Mouse (Mus musculus) urinary bladder, postnatal 25 days (tissue): Measurements from ENCODE around the gene Trim54.

Experiments
- DNase-seq: peaks from one replicate; pipeline ENCODE4 v3.0.0; 2022; ENCODE audit warnings: low spot score

Trim54 gene

GRCm38 (mm10) chr5:31105814-31106335, 10.6 kb upstream of the Trim54 start, which contains the start of gene Dnajc5g:
TSS of gene Dnajc5g (plus strand) at chr5:31106285.
- DNase-seq = no peak

- DNase-seq = no peak
Measured at GRCm38 (mm10) chr5:31108000-31108490, 8.5 kb upstream of the Trim54 start, which contains the start of gene Slc30a3. TSS of gene Slc30a3 (minus strand) at chr5:31108237.

GRCm38 (mm10) chr5:31110781-31111180, 5.7 kb upstream of the Trim54 start:
- DNase-seq = no peak

- no peak for DNase-seq
Measured at GRCm38 (mm10) chr5:31116912-31117311, 400 bp downstream of the Trim54 start.

DNA sequence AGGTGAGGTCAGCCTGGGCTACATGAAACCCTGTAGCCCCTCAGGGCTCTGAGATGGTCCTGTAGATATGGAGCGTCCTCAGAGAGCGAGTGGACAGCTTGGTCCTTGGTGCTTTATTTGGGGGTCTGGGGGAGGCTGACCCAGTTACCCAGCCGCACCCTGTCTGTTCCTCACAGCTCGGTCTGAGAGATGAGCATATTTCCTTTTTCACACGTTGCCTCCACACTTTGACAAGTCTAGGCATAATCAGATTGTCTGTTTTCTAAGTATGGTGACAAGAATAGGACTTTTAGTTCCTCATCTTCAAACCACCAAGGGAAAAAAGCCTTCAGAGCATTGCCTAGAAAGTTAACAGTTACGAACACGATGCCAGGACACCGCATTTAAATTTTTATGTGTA, 4.6 kb downstream of the Trim54 start:
- no peak for DNase-seq

DNA sequence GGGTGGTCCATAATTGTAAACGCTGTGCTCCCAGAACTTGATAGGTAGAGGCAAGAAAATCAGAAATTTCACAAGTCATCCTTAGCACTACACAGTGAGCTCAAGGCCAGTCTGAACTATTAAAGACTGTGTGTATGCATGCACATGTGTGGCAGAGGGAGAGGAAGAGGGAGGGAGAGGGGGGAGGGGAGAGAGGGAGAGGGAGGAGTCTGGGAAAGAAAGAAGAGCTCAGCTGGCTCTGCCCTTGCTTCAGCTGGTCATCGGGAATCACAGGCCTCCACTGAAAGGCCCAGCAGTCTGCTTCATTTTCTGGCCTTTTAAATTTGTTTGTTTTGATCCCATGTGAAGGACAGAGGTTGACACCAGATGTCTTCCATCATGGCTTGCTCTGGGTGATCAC, 7.0 kb downstream of the Trim54 start:
- no peak for DNase-seq

DNA sequence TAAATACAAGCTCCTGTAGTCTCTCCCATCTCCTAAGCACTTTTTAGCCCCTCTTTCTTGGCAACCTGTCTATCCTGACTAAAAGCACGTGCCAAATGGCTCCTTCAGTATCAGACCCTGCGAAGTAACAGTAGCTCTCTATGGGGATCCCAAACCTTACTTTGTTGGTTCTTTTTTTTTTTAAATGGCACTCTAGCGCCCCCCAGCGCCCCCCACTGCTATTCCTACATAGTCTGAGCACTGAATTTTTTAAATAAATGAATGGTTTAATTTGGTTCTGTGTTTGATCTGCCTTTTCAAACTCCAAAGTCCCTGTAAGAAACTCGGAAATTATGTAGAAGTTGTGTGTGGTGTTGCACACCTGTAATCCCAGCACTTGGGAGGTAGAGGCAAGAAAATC, 9.5 kb downstream of the Trim54 start:
- DNase-seq = no peak

- no peak for DNase-seq
Measured at GRCm38 (mm10) chr5:31136730-31137424, 20.4 kb downstream of the Trim54 start.

DNA sequence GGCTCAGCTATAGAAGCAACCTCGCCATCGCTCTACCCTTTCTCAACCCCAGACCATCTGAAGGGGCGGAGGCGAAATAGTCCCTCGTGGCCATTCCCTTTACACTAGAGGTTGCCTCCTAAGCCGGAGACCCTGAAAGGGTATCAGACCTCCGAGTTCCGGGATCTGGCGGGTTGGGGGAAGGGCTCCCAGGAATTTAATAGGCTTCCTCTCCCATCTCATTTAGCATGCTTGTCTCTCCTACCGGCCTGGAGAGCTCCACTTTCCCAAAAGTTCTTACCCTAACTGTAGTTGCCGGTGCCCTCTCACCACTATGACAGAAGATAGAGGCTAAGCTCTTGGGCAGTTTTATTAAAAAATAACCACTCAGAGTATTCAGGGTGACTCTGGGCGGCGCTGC, 21.1 kb downstream of the Trim54 start:
- DNase-seq = no peak

GRCm38 (mm10) chr5:31138241-31138967, 21.9 kb downstream of the Trim54 start, which contains the start of gene Ucn:
TSS of gene Ucn (minus strand) at chr5:31138829.
- DNase-seq = no peak

DNA sequence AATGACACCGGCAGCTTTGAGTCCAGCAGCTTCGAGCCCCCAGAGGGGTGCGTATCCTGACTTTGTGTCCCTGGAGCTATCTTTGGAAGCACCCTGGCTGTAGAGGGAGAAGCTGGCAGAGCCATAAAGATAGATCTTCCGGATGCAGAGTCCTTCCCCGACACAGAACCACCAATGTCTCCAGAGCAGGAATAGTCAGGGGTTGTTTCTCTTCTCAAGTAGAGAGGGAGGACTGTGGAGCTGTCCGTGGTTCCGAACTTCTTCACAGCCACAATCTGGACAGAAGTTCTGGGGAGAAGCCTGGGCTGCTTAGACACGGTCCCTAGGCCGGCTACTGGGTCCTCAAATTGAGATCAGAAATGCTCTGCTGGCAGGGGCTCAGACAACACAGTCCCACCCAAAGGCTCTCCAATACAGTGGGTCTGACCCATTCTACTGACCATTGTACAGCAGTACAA, 22.5 kb downstream of the Trim54 start:
- DNase-seq = no peak

GRCm38 (mm10) chr5:31149781-31150180, 33.3 kb downstream of the Trim54 start:
- DNase-seq = no peak

DNA sequence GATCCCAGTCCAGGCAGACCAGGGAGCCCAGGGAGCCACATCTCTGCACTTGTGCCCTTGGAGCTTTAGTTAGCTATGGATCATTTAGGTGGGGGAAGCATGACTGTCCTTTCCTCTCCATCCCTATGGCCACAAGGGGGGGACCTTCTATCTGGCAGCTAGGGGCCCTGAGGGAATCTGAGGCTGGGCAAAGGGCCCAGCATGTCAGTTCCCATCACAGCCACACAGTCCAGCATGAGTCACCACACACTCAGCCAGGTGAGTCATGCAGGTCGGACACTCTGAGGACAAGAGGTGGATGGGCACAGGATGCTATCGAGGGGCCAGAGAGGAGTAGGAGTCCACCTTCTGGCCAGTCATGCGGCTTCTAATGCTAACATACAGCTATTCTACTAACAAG, 35.2 kb downstream of the Trim54 start:
- DNase-seq = peak; percentile 26

DNA sequence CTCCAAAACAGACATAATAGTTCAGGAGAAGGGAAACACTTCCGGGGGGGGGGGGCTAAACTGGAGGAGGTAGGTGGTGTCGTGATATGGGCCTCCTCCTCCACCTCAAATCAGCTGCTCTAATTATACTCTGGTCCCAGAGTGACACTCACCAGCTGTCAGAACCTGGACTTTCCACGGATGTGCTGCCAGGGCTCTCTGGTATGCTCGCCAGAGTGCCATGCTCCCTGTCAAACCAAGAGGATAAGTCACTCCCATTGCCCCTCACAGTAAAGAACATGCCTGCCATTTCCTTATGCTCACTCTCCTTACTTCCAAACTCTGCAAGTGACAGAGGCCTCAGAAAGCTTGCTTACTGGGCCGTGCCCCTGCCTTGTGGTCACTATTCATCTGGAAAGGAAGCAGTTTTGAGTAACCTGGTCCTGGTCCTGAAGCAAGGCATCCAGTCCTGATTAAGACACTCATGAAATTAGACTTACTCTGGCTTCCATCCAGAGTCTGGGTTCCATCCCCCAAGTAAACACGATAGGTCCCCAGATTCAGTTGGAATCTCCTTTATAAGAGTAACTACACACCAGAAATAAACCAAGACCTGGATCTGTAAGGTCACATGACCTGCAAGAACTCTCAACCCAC, 37.1 kb downstream of the Trim54 start:
- DNase-seq = no peak

DNA sequence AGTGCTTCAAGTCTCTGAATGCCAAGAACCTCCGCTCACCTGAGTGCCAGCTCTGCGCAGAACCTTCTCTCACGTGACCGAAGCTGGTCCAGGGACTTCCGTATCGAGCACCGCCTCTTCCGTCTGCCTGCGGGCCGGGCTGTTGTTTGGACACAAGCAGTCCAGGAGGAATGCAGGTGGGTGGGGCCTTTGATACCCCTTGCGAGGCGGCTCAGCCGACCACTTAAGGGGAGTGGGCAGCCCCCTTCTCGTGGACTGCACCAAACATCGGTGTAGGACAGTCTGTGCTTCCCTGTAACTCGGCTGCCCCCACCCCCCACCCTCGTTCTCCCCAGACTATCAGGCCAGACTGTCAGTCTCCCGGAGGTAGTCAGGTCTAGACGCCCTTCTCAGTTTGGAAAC, 37.6 kb downstream of the Trim54 start, which contains the start of gene Mpv17:
Gene Mpv17, minus strand, starts transcription at position 100 of the 402 bp plus-strand sequence.
- peak; percentile 71 for DNase-seq

DNA sequence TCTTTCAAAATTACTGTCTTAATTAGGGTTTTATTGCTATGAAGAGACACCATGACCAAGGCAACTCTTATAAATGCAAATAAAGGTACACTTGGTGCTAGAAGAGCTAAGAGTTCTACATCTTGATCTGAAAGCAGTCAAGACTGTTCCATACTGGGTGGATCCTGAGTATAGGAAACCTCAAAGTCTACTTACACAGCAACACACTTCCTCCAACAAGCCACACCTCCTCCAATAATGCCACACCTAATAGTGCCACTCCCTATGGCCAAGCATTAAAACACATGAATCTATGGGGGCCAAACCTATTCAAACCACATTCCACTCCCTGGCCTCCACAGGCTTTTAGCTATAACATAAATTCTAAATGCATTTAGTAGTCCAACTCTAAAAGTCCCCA, 46.0 kb downstream of the Trim54 start:
- no peak for DNase-seq

GRCm38 (mm10) chr5:31164878-31165277, 48.4 kb downstream of the Trim54 start:
- no peak for DNase-seq

- DNase-seq = no peak
Measured at GRCm38 (mm10) chr5:31168630-31169029, 52.1 kb downstream of the Trim54 start.

GRCm38 (mm10) chr5:31179301-31179765, 62.8 kb downstream of the Trim54 start:
- no peak for DNase-seq

DNA sequence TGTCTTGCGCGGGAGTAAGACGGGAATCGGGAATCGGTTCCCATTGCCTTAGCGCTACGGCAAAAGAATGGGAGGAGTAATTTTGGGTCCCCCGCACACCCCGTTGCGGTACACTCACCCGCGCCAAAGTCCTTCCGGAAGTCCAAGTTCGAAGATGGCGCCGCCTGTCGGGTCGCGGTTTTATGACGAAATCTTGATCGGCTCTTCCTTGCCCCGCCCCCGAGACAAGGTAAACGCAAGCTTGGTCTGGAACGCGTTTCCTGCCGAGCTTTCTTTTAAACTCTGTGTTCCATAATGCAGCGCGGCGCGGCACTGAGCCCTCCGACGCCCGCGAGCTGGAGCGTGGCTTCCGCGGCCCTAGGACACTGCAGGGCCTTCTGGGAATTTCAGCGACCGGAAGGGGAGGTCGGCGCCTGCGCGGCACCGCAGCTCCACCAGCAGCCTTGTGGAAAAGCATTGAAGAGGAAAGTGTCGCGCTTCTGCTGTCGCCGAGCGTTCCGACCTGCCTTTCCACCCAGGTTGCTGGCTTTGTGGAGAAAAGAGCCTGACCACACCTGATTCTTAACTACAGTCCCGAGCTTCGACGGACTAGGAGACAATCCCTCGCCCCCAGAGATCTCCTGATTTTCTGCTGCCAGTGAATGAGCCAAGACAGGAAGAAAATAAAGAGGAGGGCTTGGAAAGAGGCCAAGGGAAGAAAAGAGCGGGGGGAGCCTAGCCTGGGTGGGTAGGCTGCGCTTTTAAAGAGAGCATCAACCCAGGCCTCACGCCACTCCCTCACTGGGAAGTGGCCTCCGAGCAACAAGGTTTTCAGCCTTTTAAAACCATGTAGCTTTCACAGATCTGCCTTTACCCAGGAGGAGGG, 63.5 kb downstream of the Trim54 start, which contains the start of the genes Gm29609 and Gtf3c2:
Gene Gm29609, minus strand, starts transcription at position 146 of the 865 bp plus-strand sequence.
Gene Gtf3c2, minus strand, starts transcription at position 379 of the 865 bp plus-strand sequence.
- peak; percentile 95 for DNase-seq

- DNase-seq = no peak
Measured at GRCm38 (mm10) chr5:31181183-31181770, 64.8 kb downstream of the Trim54 start.
